Mouse (Mus musculus): Measurements from ENCODE around the gene Fdps.

Gene Fdps

GRCm38 (mm10) chr3:89101812-89102494 lies at the start of gene Fdps:
Gene Fdps (minus strand): TSS chr3:89101959.
- peak; percentile 100 for DNase-seq (ENCODE audit: low read depth, low spot score)

DNA sequence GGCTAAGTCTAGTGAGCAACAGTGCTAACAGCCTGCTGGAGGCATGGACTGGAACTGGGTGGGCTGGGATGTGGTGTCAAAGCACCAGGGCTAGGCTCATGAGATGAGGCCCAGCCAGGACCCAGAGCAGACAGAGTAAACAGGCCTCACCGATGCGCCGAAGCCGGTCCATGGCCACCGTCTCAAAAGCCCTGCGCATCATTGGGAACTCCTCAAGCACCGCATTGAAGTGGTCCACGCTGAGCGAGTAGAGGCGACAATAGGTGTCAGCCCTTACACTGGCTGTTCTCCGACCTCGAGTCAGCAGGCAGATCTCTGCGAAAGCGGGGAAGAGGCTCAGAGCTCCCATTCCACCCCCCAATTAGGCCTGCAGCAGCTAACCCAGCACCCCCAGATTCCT lies 46.8 kb upstream of the Fdps start:
- DNase-seq (ENCODE audit: low read depth, low spot score): no peak

DNA sequence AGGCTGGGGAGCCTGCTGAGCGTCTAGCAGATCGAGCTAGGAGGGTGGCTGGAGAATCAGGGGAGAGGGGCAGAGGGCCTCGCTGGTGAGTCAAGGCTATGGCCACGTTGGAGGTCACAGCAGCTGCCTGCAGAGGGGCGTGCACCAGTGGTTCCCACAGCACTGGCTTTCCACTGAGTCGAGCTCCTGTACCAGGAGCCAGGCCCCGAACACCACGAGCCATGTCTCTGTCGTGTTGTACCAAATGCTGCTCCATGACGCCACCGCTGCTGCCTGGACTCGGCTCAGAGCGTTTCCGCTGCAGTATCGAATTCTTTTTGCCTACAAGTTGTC lies 46.2 kb upstream of the Fdps start:
- DNase-seq (ENCODE audit: low read depth, low spot score): no peak

DNA sequence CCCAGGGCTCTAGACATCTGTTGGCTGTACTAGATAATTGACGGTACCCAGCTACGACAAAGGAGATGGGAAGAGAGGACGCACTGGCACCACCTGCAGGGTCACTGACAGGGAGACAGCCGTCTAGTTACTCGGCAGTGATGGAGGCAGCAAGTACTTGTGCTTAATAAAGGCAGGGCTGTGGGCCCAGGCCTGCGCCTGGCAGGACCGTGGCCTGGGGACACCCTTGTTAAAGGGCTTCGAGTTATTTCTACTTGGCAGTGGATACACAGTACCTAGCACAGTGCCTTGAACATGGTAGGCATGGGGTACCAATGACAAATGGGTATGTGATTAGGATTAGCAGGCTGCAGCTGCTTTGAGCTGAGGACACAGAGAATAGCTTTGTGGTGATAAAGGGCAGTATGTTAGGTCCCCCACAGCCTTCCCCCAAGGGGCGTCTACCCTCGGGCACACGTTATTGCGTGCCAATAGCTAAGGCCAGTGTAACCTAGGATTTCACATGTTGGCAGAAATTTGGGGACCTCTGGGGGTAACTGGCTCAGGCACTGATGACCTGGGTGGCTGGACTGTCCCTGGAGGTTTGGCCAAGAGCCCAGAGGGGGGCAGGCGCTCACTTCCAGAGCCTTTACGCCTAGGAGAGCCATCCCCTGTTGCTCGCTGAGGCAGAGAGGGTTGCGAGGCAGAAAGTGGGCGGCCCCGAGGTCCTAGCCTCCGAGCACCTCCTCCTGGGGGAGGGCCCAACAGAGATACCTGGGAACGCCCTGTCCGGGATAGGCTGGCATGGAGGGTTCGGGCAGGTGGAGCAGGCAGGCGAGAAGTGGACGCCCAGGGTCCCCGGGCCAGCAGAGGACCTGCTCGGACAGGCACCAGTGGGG lies 45.6 kb upstream of the Fdps start:
- DNase-seq (ENCODE audit: low read depth, low spot score): no peak

GRCm38 (mm10) chr3:89145566-89145965 lies 43.8 kb upstream of the Fdps start:
- no peak for DNase-seq (ENCODE audit: low read depth, low spot score)

- no peak for DNase-seq (ENCODE audit: low read depth, low spot score)
Observed at GRCm38 (mm10) chr3:89144821-89145220, 43.1 kb upstream of the Fdps start.

DNA sequence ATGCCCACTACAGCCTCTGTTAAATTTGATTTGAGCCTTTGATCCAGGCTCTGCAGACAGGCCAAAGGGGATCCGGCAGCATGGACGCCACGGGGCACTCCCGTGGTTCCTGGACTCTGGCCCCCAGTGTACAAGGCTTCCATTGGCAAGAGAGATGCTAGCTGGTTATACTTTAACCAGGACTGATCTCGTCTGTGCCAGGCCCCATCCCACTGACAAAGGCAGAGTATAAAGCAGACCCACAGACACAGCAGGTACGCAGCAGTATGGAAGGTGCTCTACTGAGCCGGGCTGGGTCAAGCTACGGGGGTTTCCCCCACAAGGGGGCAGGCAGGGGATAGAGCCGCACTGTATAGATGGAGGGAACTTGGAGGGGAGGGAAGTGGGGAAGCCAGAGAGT lies 34.6 kb upstream of the Fdps start:
- DNase-seq (ENCODE audit: low read depth, low spot score): no peak

DNA sequence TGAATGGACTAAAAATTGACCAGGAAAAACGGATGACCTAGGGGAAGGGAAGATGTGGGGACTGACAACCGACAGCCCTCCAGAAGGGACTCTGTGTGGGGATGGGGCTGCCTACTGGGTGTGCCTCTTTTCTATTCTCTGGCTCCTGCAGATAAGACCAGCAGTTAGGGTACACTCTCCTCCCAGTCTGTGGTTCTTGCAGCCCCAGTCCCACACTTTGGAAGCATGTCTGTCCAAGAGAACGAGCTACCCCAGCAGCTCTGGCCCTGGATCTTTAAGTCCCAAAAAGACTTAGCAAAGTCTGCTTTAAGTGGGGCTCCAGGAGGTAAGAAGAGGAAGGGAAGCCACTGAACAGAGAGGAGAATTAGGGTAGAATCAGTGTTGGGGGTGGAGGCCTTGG lies 34.2 kb upstream of the Fdps start, which contains the start of gene Pklr:
TSS of gene Pklr (plus strand) at position 185 of the 400 bp plus-strand sequence.
- DNase-seq (ENCODE audit: low read depth, low spot score): no peak

DNA sequence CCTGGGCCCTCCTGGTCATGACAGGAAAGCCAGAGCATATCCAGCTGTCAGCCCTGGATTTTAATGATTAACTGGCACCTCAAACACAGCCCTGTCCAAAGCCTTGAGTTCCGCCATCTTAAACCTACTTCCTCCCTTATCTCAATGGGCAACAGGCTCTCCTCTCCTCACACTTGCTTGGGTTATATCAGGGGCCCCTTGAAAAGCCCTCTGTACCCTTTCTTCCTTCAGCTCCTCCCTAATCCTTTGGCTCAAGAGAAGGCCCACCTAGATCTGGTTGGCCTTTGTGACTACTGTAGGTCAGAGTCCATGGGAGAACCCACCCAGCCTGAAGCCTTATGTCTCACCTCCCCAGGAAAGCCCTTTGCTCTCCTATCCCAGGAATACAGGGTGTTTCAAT lies 32.0 kb upstream of the Fdps start:
- no peak for DNase-seq (ENCODE audit: low read depth, low spot score)

GRCm38 (mm10) chr3:89133063-89133450 lies 31.3 kb upstream of the Fdps start:
- DNase-seq (ENCODE audit: low read depth, low spot score): no peak

DNA sequence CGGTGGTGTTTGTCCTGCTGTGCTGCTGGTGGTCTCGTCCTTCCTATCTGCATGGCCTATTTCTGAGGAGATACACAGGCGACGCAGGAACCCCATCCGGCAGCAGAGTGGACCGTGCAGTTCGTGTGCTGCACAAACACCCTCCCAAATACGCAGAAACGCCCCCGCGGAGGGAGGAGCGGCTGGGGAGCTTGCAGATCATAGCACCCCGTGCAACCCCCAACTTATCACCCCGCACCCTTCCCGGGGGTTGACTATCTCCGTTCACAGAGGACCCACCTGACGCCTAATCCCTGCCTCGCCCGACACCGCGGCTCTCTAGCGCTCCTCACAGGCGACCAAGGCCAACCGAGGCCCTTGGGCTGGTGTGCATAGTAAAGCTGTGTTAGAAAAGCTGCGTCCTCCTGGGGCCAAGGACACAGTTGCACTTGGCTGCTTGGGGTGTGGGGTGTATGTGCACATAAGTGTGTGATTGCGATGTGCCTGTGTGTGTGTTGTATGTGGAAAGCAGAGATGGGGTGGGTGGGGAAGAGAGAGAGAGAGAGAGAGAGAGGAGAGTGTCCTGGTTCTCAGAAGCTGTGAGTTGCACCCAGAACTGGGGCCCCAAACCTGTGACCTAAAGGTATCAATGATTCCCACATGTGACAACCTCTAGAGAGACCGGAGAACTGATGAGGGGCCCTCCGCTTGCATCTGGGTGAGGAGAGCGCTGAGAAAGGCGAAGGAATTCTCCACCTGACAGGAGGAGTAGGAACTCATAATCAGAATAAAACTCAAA lies 30.7 kb upstream of the Fdps start:
- no peak for DNase-seq (ENCODE audit: low read depth, low spot score)

- no peak for DNase-seq (ENCODE audit: low read depth, low spot score)
Observed at GRCm38 (mm10) chr3:89131816-89132215, 30.1 kb upstream of the Fdps start.

DNA sequence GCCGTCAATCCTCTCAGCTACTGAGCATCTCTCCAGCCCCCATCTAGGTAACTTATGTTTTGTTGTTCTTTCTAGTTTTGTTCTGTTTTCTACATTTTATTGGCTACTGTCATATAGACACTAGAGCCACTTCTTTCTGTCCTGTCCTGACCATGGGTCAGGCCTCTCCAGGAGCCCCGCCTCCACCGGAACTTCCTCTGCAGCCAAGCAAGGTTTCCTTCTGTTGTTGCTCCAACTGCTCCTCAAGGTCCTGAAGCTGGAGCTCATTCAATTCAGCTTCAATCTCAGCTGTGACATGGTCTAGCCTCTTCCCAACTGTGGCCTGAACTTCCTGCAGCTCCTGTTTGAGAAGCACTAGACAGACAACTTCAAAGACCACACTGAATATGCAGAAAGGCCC lies 28.1 kb upstream of the Fdps start:
- no peak for DNase-seq (ENCODE audit: low read depth, low spot score)

DNA sequence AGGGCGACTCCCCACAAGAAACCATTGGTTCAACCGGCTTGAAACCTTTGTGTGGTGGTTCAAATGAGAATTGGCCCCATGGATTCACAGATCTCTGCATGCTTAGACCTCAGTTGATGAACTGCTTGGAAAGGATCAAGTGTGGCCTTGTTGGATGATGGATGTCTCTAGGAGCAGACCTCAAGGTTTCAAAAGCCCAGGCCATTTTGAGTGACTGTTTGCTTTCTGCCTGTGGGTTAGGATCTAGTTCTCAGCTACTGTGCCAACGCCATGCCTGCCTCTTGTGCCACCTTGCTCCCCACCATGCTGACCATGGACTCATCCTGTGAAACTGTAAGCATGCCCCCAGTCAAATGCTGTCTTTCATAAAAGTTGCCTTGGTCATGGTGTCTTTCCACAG lies 24.2 kb upstream of the Fdps start:
- no peak for DNase-seq (ENCODE audit: low read depth, low spot score)

DNA sequence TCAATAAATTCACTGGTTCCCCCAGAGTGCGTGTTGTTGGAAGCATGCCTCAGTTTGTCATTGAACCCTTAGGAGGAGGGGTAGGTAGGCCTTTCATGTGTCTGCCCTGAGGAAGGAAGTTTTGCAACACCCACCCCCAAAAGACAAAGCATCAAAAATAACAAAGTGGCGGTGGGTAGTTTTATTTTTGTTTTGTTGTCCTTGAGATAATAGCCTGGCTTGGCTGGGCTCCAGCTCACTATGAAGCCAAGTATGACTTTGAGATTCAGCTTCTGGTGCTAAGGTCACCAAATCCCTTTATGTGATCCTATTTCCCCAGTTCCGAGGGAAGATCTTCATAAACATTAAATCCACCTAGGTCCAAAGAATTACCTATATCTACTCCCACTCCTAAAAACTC lies 22.5 kb upstream of the Fdps start:
- no peak for DNase-seq (ENCODE audit: low read depth, low spot score)

GRCm38 (mm10) chr3:89123313-89123712 lies 21.6 kb upstream of the Fdps start:
- DNase-seq (ENCODE audit: low read depth, low spot score): peak; percentile 28

DNA sequence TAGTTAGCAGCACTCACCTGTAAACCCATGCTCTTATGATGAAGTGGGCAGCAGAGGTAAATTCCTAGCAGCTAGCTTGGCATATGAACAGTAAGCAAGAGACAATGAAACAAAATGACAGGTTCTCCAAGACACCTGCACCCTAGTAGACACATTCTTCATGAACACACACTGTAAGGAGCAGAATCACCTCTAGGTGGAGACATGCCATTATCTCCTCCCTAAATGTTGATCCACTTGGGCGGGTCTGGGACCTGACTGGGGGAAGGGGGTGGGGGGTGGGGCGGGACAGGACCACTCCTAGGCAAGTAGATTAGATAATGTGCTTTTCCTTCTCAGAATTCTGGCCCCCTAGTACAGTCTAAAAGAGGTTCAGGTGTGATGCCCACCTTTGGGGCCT lies 13.8 kb upstream of the Fdps start:
- peak; percentile 70 for DNase-seq (ENCODE audit: low read depth, low spot score)

DNA sequence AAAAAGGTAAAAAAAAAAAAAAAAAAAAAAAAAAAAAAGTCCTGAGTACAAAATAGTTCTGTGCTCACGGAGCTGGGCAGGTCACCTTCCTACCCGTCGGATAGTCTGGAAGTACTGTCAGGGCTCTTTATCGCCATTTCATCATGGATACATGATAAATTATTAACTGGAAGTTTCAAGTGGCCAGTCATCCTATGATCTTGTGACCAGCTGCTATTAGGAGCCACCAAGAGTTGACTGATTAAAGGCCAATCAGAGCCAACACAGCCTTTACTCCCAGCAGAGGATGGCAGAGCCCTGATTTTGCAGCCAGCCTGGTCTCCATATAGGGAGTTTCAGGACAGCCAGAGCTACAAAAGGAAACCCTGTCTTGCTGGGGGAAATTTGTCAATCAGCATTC lies 11.3 kb upstream of the Fdps start:
- DNase-seq (ENCODE audit: low read depth, low spot score): no peak

DNA sequence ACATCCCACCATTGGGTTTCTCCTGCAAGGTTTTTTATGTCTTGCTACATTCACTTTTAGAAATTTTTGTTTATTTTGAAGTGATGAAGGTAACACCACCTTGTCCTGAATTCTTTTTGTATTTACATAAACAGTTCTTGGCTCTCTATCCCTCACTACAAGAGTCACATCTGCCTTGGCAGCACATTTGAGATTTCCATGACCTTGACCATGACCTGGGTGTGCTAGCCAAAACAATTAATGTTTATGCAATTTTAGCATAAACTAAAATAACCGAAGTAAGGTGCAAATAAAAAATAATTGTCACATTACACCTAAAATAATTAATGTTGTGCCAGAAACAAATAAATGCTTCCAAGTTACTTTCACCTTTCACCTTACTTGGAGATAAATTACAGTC lies 6.4 kb upstream of the Fdps start:
- DNase-seq (ENCODE audit: low read depth, low spot score): no peak

GRCm38 (mm10) chr3:89107545-89107944 lies 5.8 kb upstream of the Fdps start:
- DNase-seq (ENCODE audit: low read depth, low spot score): peak; percentile 64

DNA sequence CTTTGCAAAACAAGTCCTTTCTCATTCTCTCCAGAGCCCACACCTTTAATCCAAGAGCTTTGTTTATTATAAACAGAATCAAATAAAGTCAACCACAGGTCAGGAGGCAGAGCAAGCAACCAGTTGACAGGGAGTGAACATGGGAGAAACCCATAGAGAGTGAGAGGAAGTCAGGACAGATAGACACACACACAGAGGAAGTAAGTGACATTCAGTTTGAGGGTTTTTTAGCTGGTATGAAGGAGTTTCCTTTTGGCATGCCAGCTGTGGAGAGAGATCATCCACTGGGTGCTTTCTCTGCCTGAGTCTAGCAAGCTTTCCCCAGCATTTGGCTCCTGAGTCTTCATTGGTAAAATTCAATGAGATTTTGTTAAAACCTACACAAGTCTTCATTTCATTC lies 5.1 kb upstream of the Fdps start:
- DNase-seq (ENCODE audit: low read depth, low spot score): no peak

DNA sequence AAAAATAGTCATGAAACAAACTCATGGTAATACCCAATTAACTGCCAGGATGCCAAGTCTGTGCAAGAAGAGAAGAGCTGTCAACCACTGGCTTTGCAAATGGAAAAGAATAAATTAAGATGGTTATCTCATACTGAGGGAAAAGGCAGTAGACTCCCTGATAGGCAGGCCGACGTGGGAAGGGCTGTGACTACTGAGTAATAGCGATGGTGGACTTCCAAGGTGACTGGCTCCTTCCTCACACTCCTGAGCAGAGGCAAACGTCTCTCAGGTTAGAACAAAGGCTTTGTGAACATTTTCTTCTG lies 1.5 kb upstream of the Fdps start:
- no peak for DNase-seq (ENCODE audit: low read depth, low spot score)

Measured in 3T3-L1 (cell line).